Mouse (Mus musculus): ENCODE data around the gene Ccl22. TPM values are rescaled to one million over a fixed set of nuclear protein-coding genes. Genes with fewer than 3 reads are reported as not detected.
A peak's percentile ranks its signal among the peaks of the same experiment; 100 is the strongest.

Ccl22 gene
- not detected in 2 replicates for polyA plus RNA-seq (2015; fragmentation: Nextera tagmentation; extraction: Ambion mirVana)

DNA sequence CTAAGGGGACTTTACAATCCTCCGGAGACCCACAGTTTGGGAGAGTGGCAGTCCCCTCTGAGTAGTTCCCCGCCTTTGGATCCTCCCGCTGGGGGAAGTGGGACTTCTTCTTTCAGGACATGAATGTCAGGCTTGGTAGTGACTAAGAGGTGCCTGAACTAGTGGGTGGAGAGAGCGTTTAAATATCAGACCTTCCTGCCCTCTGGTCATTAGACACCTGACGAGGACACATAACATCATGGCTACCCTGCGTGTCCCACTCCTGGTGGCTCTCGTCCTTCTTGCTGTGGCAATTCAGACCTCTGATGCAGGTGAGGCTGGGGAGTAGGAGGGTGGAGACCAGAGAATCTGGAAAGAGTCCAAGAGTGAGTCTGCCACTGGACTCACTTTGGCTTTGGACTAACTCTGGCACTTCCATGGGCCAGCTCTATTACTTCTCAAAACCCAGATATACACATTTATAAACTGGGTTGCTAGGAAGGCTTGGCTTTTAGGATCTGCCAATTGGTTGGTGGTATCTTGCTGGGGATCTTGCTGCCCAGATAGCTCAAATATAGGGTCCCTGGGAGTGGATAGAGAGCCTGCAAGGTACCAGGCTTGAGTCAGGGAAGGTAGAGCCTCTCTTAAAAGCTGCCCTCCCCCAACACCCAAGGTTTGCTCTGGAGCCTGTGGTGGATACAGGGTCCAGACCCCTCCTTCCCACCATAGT, at the start of gene Ccl22:
Gene Ccl22, plus strand, starts transcription at position 115 of the 709 bp plus-strand sequence.
- H3K27me3 ChIP-seq = no peaks in the 10 kb centered on the region
- H3K4me2 ChIP-seq = no peak within 1 kb of the TSS
- no peaks in the 10 kb centered on the region for H3K36me3 ChIP-seq
- H3K9ac ChIP-seq = no peak within 1 kb of the TSS
- no peak within 1 kb of the TSS for H3K27ac ChIP-seq (replicated peaks)
- no peaks in the 10 kb centered on the region for H3K9me3 ChIP-seq
- H3K4me3 ChIP-seq = no peak within 1 kb of the TSS
- 93% methylated on average over 7 of the region's 7 CpGs for WGBS
- no peak for ATAC-seq (ENCODE audit: low FRiP score, low read depth)
- H3K4me1 ChIP-seq (replicated peaks) = no peaks in the 10 kb centered on the region

DNA sequence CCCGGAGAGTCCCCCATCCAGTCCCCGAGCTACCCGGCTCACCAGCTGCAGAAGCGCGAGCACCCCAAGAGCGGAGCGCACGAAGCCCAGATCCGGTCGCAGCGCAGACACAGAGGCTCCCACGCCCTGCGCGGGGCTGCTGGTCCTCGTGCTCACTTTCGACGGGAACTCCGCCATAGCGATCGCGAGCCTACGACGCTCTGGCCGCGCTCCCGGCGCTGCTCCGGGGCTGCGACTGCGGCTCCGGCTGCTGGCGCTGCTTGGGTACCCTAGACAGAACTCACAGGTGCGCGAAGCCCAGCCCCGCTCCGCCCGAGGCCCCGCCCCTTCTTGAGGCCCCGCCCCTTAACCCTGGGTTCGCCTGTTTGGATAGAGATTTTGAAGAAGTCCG, 49.4 kb upstream of the Ccl22 start, which contains the start of gene Pllp:
Gene Pllp, minus strand, starts transcription at position 285 of the 391 bp plus-strand sequence.
- Histone ChIP-seq H3K27ac (replicated peaks) (no peak within 1 kb of the TSS), H3K9me3 (no peaks in the 10 kb centered on the region), H3K4me2 (peak within 1 kb of the TSS; percentile 84), H3K27me3 (peaks cover 54% of the 10 kb centered on the region), H3K4me1 (replicated peaks) (peaks cover 24% of the 10 kb centered on the region), H3K9ac (peak within 1 kb of the TSS; percentile 47), H3K36me3 (no peaks in the 10 kb centered on the region), H3K4me3 (peak within 1 kb of the TSS; percentile 49)
- peak; percentile 57 for ATAC-seq (ENCODE audit: low FRiP score, low read depth)
- WGBS = under 1% methylated on average over 41 of the region's 41 CpGs

DNA sequence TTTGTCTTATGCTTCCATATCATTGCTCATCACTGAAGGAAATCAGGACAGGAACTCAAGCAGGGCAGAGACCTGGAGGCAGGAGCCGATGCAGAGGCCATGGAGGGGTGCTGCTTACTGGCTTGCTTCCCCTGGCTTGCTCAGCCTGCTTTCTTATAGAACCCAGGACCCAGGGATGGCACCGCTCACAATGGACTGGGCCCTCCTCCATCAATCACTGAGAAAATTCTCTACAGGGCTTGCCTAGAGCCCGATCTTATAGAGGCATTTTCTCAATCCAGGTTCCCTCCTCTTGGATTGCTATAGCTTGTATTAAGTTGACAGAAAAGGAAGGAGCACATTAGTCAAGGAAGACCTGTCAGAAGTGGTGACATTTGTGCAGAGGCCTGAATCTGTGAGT, 48.8 kb upstream of the Ccl22 start:
- peak overlapping the region; percentile 84 for H3K4me2 ChIP-seq
- H3K9me3 ChIP-seq = no peaks in the 10 kb centered on the region
- peaks cover 24% of the 10 kb centered on the region for H3K4me1 ChIP-seq (replicated peaks)
- H3K27me3 ChIP-seq = peaks cover 54% of the 10 kb centered on the region
- H3K36me3 ChIP-seq = no peaks in the 10 kb centered on the region
- H3K9ac ChIP-seq = no peak overlapping the region; the same call in 1 of the 2 replicates
- no peak overlapping the region for H3K27ac ChIP-seq (replicated peaks)
- WGBS = 52% methylated on average over 3 of the region's 3 CpGs
- peak overlapping the region; percentile 49 for H3K4me3 ChIP-seq
- ATAC-seq (ENCODE audit: low FRiP score, low read depth) = no peak

- Histone ChIP-seq H3K4me2 (no peak overlapping the region), H3K4me1 (replicated peaks) (peaks cover 24% of the 10 kb centered on the region), H3K27me3 (peaks cover 52% of the 10 kb centered on the region), H3K9me3 (no peaks in the 10 kb centered on the region), H3K4me3 (no peak overlapping the region), H3K27ac (replicated peaks) (no peak overlapping the region), H3K36me3 (no peaks in the 10 kb centered on the region), H3K9ac (no peak overlapping the region)
- no peak for ATAC-seq (ENCODE audit: low FRiP score, low read depth)
- WGBS = 85% methylated on average over 6 of the region's 6 CpGs
These were observed 47.4 kb upstream of the Ccl22 start for GRCm38 (mm10) chr8:94697956-94698355.

DNA sequence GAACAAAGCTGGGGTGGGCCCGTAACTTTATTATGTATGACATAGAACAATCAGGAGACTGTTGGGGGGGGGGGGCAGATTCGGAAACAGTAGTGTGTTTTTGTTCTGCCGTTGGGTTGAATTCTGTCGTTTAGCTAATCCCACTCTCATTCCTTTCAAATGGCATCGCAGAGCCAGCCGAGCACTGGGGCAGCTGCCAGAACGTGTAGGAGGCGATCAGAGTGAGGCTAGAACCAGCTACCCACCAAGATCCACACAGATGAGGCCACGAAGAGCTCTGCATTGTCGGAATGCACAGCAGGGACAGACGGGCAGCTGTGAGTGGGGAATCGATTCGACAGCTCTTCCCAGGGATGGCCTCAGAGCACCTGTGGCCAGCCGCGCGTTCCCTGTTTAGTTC, 46.0 kb upstream of the Ccl22 start:
- no peaks in the 10 kb centered on the region for H3K36me3 ChIP-seq
- peaks cover 20% of the 10 kb centered on the region for H3K4me1 ChIP-seq (replicated peaks)
- 52% methylated on average over 16 of the region's 16 CpGs for WGBS
- H3K4me2 ChIP-seq = no peak overlapping the region
- no peaks in the 10 kb centered on the region for H3K9me3 ChIP-seq
- H3K9ac ChIP-seq = no peak overlapping the region
- no peak for ATAC-seq (ENCODE audit: low FRiP score, low read depth)
- H3K27ac ChIP-seq (replicated peaks) = no peak overlapping the region
- no peak overlapping the region for H3K4me3 ChIP-seq
- peaks cover 38% of the 10 kb centered on the region for H3K27me3 ChIP-seq

DNA sequence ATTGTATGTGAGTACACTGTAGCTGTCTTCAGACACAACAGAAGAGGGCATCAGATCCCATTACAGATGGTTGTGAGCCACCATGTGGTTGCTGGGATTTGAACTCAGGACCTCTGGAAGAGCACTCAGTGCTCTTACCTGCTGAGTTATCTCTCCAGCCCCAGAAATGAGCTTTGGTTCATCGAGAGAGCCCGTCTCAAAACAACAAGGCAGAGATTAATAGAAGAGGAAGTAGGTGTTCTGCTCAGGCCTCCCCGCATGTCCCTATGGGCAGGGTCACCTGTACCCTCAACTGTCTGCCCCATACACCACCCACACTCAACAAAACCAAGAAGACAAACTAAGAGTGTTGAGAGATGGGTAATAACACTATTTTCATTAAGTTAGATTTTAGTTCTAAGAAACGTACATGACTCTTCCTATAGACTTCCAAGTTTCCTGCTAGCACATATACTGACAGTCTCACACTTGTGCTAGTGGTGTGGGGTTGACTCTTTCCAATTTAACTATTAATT, 44.9 kb upstream of the Ccl22 start:
- no peak overlapping the region for H3K9ac ChIP-seq
- no peaks in the 10 kb centered on the region for H3K9me3 ChIP-seq
- no peak overlapping the region for H3K27ac ChIP-seq (replicated peaks)
- peaks cover 11% of the 10 kb centered on the region for H3K4me1 ChIP-seq (replicated peaks)
- H3K4me2 ChIP-seq = no peak overlapping the region
- 95% methylated on average over 4 of the region's 4 CpGs for WGBS
- H3K27me3 ChIP-seq = peaks cover 27% of the 10 kb centered on the region
- ATAC-seq (ENCODE audit: low FRiP score, low read depth) = no peak
- no peak overlapping the region for H3K4me3 ChIP-seq
- H3K36me3 ChIP-seq = no peaks in the 10 kb centered on the region

GRCm38 (mm10) chr8:94702156-94702555, 43.2 kb upstream of the Ccl22 start:
- peak overlapping the region; percentile 46 for H3K4me3 ChIP-seq
- H3K9ac ChIP-seq = no peak overlapping the region
- H3K4me2 ChIP-seq = peak overlapping the region; percentile 53
- H3K36me3 ChIP-seq = no peaks in the 10 kb centered on the region
- peaks cover 10% of the 10 kb centered on the region for H3K27me3 ChIP-seq
- H3K4me1 ChIP-seq (replicated peaks) = no peaks in the 10 kb centered on the region
- no peaks in the 10 kb centered on the region for H3K9me3 ChIP-seq
- ATAC-seq (ENCODE audit: low FRiP score, low read depth) = no peak
- 61% methylated on average over 3 of the region's 3 CpGs for WGBS
- peak overlapping the region; percentile 80; the same call in 1 of the 2 replicates for H3K27ac ChIP-seq (replicated peaks)

- ATAC-seq (ENCODE audit: low FRiP score, low read depth) = peak; percentile 85
- H3K4me2 ChIP-seq = peak overlapping the region; percentile 53
- under 1% methylated on average over 35 of the region's 35 CpGs for WGBS
- H3K9ac ChIP-seq = peak overlapping the region; percentile 39
- no peaks in the 10 kb centered on the region for H3K36me3 ChIP-seq
- H3K4me3 ChIP-seq = peak overlapping the region; percentile 46
- H3K27ac ChIP-seq (replicated peaks) = peak overlapping the region; percentile 80
- no peaks in the 10 kb centered on the region for H3K9me3 ChIP-seq
- no peaks in the 10 kb centered on the region for H3K4me1 ChIP-seq (replicated peaks)
- H3K27me3 ChIP-seq = peaks cover 3% of the 10 kb centered on the region
These were observed 42.3 kb upstream of the Ccl22 start for GRCm38 (mm10) chr8:94702844-94703813.

DNA sequence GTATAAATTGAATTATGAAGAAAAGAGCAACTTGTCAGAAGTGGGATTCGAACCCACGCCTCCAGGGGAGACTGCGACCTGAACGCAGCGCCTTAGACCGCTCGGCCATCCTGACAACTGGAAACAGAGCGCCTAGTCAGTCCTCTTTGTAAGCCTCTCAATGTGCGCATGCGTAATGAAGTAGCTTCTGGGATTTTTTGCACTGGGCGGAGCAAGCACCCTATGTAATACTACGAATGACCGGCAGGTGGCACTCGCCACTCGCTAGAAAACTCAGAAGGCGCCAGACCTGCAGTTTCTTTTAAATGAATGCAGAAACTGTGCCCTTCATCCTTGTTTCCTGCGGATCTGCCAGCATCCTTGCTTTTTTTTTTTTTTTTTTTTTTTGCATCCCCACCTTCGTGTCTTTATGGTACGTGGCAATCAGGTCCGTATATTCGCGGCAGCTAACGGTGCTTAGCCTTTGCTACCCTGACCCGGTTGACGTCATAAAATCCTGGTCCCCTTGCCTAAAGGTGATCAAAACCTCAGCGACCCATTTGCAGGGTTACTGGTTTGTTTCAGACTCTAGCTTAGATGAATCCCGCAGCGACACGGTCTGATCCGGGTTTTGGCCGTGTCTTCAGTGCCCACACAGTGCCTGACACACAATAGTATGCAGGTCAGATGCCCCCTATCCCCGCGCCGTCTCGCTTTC, 41.3 kb upstream of the Ccl22 start:
- under 1% methylated on average over 35 of the region's 35 CpGs for WGBS
- no peaks in the 10 kb centered on the region for H3K27me3 ChIP-seq
- H3K9ac ChIP-seq = peak overlapping the region; percentile 35
- peak overlapping the region; percentile 77 for H3K27ac ChIP-seq (replicated peaks)
- H3K4me1 ChIP-seq (replicated peaks) = no peaks in the 10 kb centered on the region
- ATAC-seq (ENCODE audit: low FRiP score, low read depth) = peak; percentile 93
- peak overlapping the region; percentile 58 for H3K4me2 ChIP-seq
- H3K36me3 ChIP-seq = no peaks in the 10 kb centered on the region
- H3K9me3 ChIP-seq = no peaks in the 10 kb centered on the region
- H3K4me3 ChIP-seq = peak overlapping the region; percentile 46

DNA sequence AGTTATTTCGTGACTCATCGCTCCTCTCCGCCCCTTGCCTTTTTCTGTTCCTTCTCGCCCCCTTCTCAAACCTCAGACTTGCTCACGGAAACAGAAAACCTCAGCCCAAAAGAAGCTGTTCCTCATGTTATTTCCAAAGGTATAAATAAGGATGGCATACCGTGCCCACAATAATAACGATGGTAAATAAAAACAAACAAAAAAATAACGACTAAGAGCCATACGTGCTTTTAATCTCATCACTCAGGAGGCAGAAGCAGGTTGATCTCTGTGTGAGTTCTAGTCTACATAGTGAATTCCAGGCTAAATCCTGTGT, 40.8 kb upstream of the Ccl22 start:
- no peak for ATAC-seq (ENCODE audit: low FRiP score, low read depth)
- H3K4me3 ChIP-seq = peak overlapping the region; percentile 42
- no peaks in the 10 kb centered on the region for H3K36me3 ChIP-seq
- H3K4me2 ChIP-seq = peak overlapping the region; percentile 58
- H3K9ac ChIP-seq = peak overlapping the region; percentile 35
- no peaks in the 10 kb centered on the region for H3K4me1 ChIP-seq (replicated peaks)
- peak overlapping the region; percentile 77 for H3K27ac ChIP-seq (replicated peaks)
- no peaks in the 10 kb centered on the region for H3K9me3 ChIP-seq
- 13% methylated on average over 9 of the region's 9 CpGs for WGBS
- no peaks in the 10 kb centered on the region for H3K27me3 ChIP-seq

DNA sequence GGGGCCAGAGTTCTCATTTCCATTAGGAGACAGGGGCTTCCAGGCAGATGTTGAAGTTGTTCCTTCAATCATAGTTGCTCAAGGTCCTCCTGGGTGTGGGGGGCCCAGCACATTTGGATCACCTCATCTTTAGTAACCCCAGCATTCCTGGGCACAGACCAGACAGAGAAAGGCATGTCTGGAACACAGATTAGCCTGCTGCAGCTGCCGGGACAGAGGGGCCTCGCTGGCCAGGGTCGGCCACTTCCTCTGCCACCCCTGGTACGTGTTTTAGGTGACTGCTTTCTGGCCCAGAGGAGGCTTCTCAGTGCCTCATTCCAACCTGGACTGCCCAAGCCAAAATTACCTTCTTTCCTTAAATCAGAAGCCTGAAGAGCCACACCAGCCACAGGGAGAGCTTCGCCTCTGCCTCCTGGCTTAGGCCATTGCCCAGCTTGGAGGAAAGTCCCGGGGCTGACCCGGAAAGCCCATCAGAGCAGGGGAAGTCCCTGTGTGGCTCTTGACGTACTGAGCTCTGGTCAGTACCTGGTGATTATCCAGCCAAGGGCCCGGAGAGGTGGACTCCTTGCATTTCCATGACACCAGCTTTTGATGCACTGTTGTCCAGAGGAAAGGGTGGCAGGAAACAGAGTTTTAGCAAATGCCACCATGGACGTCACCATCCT, 39.7 kb upstream of the Ccl22 start:
- Histone ChIP-seq H3K9ac (no peak overlapping the region), H3K4me3 (no peak overlapping the region), H3K36me3 (no peaks in the 10 kb centered on the region), H3K4me1 (replicated peaks) (no peaks in the 10 kb centered on the region), H3K9me3 (no peaks in the 10 kb centered on the region), H3K27me3 (no peaks in the 10 kb centered on the region), H3K27ac (replicated peaks) (no peak overlapping the region), H3K4me2 (no peak overlapping the region)
- ATAC-seq (ENCODE audit: low FRiP score, low read depth) = no peak
- 87% methylated on average over 10 of the region's 10 CpGs for WGBS

Measured in hindbrain, embryonic 15.5 days (tissue).